ENCODE assay signal across 9 mouse cellular contexts in the genomic region with DNA sequence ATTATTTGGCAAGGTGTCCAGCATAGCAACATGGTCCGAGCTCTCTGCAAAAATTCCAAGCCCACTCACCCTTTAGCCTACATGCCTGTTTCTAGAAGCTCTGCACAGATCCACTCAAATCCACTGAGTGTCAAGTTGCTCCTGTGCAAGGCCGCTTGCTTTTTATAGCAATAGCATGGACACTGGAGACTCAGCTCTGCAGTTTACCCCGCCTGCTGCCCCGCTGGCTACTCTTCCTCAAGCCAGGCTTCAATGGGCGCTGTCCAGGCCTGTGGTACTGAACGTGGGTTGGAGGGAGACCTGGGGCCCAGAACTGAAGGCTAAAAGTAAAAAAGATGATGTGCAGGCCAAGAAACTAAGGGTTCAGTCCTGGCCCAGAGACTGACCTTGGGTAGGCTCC. TPM values are rescaled to one million over a fixed set of nuclear protein-coding genes. Genes with fewer than 3 reads are reported as not detected.
A peak's percentile ranks its signal among the peaks of the same experiment; 100 is the strongest.
DNase-seq lines count a peak whose midpoint lies in the region; ATAC-seq and TF ChIP-seq lines count a peak whose summit lies in the region.
"Had no signal": no experiment of that assay in that cellular context is flagged by ENCODE, and none has a peak within 500 bp of the region (broad histone marks: within the 10 kb centered on the region; RNA-seq: fewer than 3 reads in every experiment).

No protein-coding gene starts in this region.

- no peak overlapping the region for H3K27ac ChIP-seq in heart, adult 2 months
- no peak overlapping the region for H3K27ac ChIP-seq in limb, embryonic 11.5 days (replicated peaks; ENCODE audit: low read depth, low read length)

- no peak for ATAC-seq in limb, embryonic 11.5 days (ENCODE audit: insufficient number of reproducible peaks, low FRiP score, low TSS enrichment, low read depth)

- H3K4me3 ChIP-seq in heart, adult 2 months = no peak overlapping the region
- H3K4me3 ChIP-seq in limb, embryonic 11.5 days (ENCODE audit: low read depth, low read length) = no peak overlapping the region

- no peaks in the 10 kb centered on the region for H3K9me3 ChIP-seq in limb, embryonic 11.5 days (ENCODE audit: control insufficient read depth, low read length)

- H3K27me3 ChIP-seq in heart, adult 2 months (ENCODE audit: control insufficient read depth, insufficient read depth, low read length) = no peaks in the 10 kb centered on the region
- H3K27me3 ChIP-seq in limb, embryonic 11.5 days (ENCODE audit: control insufficient read depth, insufficient read depth, low read length) = no peaks in the 10 kb centered on the region

- peaks cover 15% of the 10 kb centered on the region for H3K4me1 ChIP-seq in heart, adult 2 months (ENCODE audit: control insufficient read depth, insufficient read depth, low read length)
- no peaks in the 10 kb centered on the region for H3K4me1 ChIP-seq in limb, embryonic 11.5 days (ENCODE audit: control insufficient read depth, insufficient read depth, low read length)

- H3K36me3 ChIP-seq in heart, adult 2 months (ENCODE audit: control insufficient read depth, insufficient read depth, low read length) = no peaks in the 10 kb centered on the region
- peaks cover 8% of the 10 kb centered on the region; the same call in 1 of the 2 replicates for H3K36me3 ChIP-seq in limb, embryonic 11.5 days (ENCODE audit: control insufficient read depth, insufficient read depth, low read length)

- no peak overlapping the region for H3K4me2 ChIP-seq in limb, embryonic 11.5 days (ENCODE audit: low read depth, severe bottlenecking)

- no peak overlapping the region for H3K9ac ChIP-seq in heart, adult 2 months (ENCODE audit: low read depth, low read length)
- H3K9ac ChIP-seq in limb, embryonic 11.5 days (ENCODE audit: low read length) = no peak overlapping the region

- intact Hi-C loops in heart, adult 2 months (cut with DNase I) = no loop called here

- WGBS in heart, adult 2 months = 48% methylated on average over 6 of the region's 6 CpGs
- WGBS in limb, embryonic 11.5 days = 61% methylated on average over 6 of the region's 6 CpGs

- no peak for TF ChIP-seq CTCF in heart, adult 2 months (IDR thresholded peaks at IDR 0.05)

- peak in 1 of 2 experiments; percentile 50 for DNase-seq in heart, adult 2 months
- no peak for DNase-seq in heart, adult 8-10 months (ENCODE audit: low spot score)
- DNase-seq in lung, postnatal 14 days = peak; percentile 29
- DNase-seq in lung, postnatal 4 days = no peak
- peak; percentile 39 for DNase-seq in ZHBTc4 (ENCODE audit: low read depth, low spot score)
- DNase-seq in limb, embryonic 11.5 days (ENCODE audit: low spot score) = peak; percentile 63
- no peak for DNase-seq in left cerebral cortex, adult 8-10 months (ENCODE audit: low spot score in 2 of 2)
- DNase-seq in spleen, adult 12 weeks (ENCODE audit: low spot score) = no peak
- DNase-seq: cerebellum, postnatal 36 days had no signal

- no peak for TF ChIP-seq POLR2A in heart, adult 2 months (IDR thresholded peaks at IDR 0.05; ENCODE audit: insufficient read depth, low read depth, low read length)

- no peaks in the 10 kb centered on the region for H3K79me2 ChIP-seq in heart, adult 2 months (replicated peaks; ENCODE audit: control insufficient read depth, insufficient read depth, low read length)

- 0 out of 2 replicates have a peak, but pooled peaks have one; percentile 29 for TF ChIP-seq EP300 in heart, adult 2 months (IDR thresholded peaks at IDR 0.05; ENCODE audit: insufficient read depth, low read depth, low read length)

RNA-seq across cellular contexts. Expression of a gene that starts 8.3 kb away (rescaled TPM):
- total RNA-seq in heart, adult 2 months (2021) = 10 to 100 TPM; 61.9 to 87.4 TPM
- 44.5 and 55.4 TPM in 2 replicates for polyA plus RNA-seq in heart, adult 2 months (2012; rRNA removed)
- total RNA-seq in heart, adult 8-10 months (2022) = 10 to 100 TPM; 73.6 to 99.4 (median 84.5) TPM
- polyA plus RNA-seq in limb, embryonic 11.5 days (2014; fragmentation: Nextera tagmentation; extraction: Ambion mirVana) = 111 and 117 TPM in 2 replicates
- total RNA-seq in left cerebral cortex, adult 8-10 months (2022) = 10 to 100 TPM; 50.0 to 62.1 (median 56.5) TPM

Comparison
In these comparisons a context has a peak if more than half of its experiments do, and no peak if none do; other contexts are left out.
1. DNase-seq: peak in lung, postnatal 14 days (single experiment), ZHBTc4 (single experiment) and limb, embryonic 11.5 days (single experiment); none in heart, adult 8-10 months (single experiment), lung, postnatal 4 days (0 of 2), left cerebral cortex, adult 8-10 months (0 of 2) and spleen, adult 12 weeks (single experiment).